Mouse (Mus musculus): ENCODE results near the gene Ltv1. TPM values are rescaled to one million over a fixed set of nuclear protein-coding genes. Genes with fewer than 3 reads are reported as not detected.

Ltv1 gene
- polyA plus RNA-seq, 1 experiment: 19.5 TPM

- Histone ChIP-seq H3K79me2 (ENCODE audit: control insufficient read depth, insufficient read depth) (no peaks in the 10 kb centered on the region), H3K27me3 (ENCODE audit: control insufficient read depth, insufficient read depth, insufficient read length) (peaks cover 5% of the 10 kb centered on the region), H3ac (ENCODE audit: control insufficient read depth, insufficient read length, low read depth) (no peak overlapping the region), H3K79me3 (ENCODE audit: low read depth) (no peaks in the 10 kb centered on the region), H3K4me3 (ENCODE audit: insufficient read depth, poor library complexity, severe bottlenecking) (no peak overlapping the region), H3K36me3 (ENCODE audit: control insufficient read depth, insufficient read depth) (no peaks in the 10 kb centered on the region)
- TF ChIP-seq MYOD1 (IDR thresholded peaks at IDR 0.05; ENCODE audit: control insufficient read depth, insufficient read length, low read depth) (no peak), CEBPB (IDR thresholded peaks at IDR 0.05; ENCODE audit: low read depth) (no peak), MAX (IDR thresholded peaks at IDR 0.05) (no peak), USF1 (IDR thresholded peaks at IDR 0.05; ENCODE audit: low read depth) (no peak), CTCF (IDR thresholded peaks at IDR 0.05; ENCODE audit: control insufficient read depth, insufficient read depth, insufficient read length) (no peak), MYOG (IDR thresholded peaks at IDR 0.05; ENCODE audit: control insufficient read depth, extremely low read depth, insufficient read length) (no peak), FOSL1 (IDR thresholded peaks at IDR 0.05; ENCODE audit: insufficient read depth, low read length, poor library complexity, severe bottlenecking) (no peak)
These were observed 41.0 kb upstream of the Ltv1 start for GRCm38 (mm10) chr10:13233941-13234340.

- TF ChIP-seq MYOG (IDR thresholded peaks at IDR 0.05; ENCODE audit: control insufficient read depth, extremely low read depth, insufficient read length) (no peak), CEBPB (IDR thresholded peaks at IDR 0.05; ENCODE audit: low read depth) (no peak), CTCF (IDR thresholded peaks at IDR 0.05; ENCODE audit: control insufficient read depth, insufficient read depth, insufficient read length) (no peak), USF1 (IDR thresholded peaks at IDR 0.05; ENCODE audit: low read depth) (no peak), FOSL1 (IDR thresholded peaks at IDR 0.05; ENCODE audit: insufficient read depth, low read length, poor library complexity, severe bottlenecking) (no peak), MYOD1 (IDR thresholded peaks at IDR 0.05; ENCODE audit: control insufficient read depth, insufficient read length, low read depth) (no peak), MAX (IDR thresholded peaks at IDR 0.05) (no peak)
- Histone ChIP-seq H3K36me3 (ENCODE audit: control insufficient read depth, insufficient read depth) (no peaks in the 10 kb centered on the region), H3K79me3 (ENCODE audit: low read depth) (no peaks in the 10 kb centered on the region), H3K79me2 (ENCODE audit: control insufficient read depth, insufficient read depth) (no peaks in the 10 kb centered on the region), H3K4me3 (ENCODE audit: insufficient read depth, poor library complexity, severe bottlenecking) (no peak overlapping the region), H3ac (ENCODE audit: control insufficient read depth, insufficient read length, low read depth) (no peak overlapping the region), H3K27me3 (ENCODE audit: control insufficient read depth, insufficient read depth, insufficient read length) (peaks cover 5% of the 10 kb centered on the region)
These were observed 40.2 kb upstream of the Ltv1 start for GRCm38 (mm10) chr10:13233143-13233622.

- H3ac ChIP-seq (ENCODE audit: control insufficient read depth, insufficient read length, low read depth): no peak overlapping the region
- no peak overlapping the region for H3K4me3 ChIP-seq (ENCODE audit: insufficient read depth, poor library complexity, severe bottlenecking)
- H3K27me3 ChIP-seq (ENCODE audit: control insufficient read depth, insufficient read depth, insufficient read length): no peaks in the 10 kb centered on the region
- H3K79me3 ChIP-seq (ENCODE audit: low read depth): no peaks in the 10 kb centered on the region
- H3K36me3 ChIP-seq (ENCODE audit: control insufficient read depth, insufficient read depth): no peaks in the 10 kb centered on the region
- TF ChIP-seq CEBPB (IDR thresholded peaks at IDR 0.05; ENCODE audit: low read depth) (no peak), USF1 (IDR thresholded peaks at IDR 0.05; ENCODE audit: low read depth) (no peak), CTCF (IDR thresholded peaks at IDR 0.05; ENCODE audit: control insufficient read depth, insufficient read depth, insufficient read length) (no peak)
- H3K79me2 ChIP-seq (ENCODE audit: control insufficient read depth, insufficient read depth): no peaks in the 10 kb centered on the region
These were observed 39.6 kb upstream of the Ltv1 start for GRCm38 (mm10) chr10:13232443-13233142.

- Histone ChIP-seq H3K27me3 (ENCODE audit: control insufficient read depth, insufficient read depth, insufficient read length) (no peaks in the 10 kb centered on the region), H3ac (ENCODE audit: control insufficient read depth, insufficient read length, low read depth) (no peak overlapping the region), H3K79me2 (ENCODE audit: control insufficient read depth, insufficient read depth) (no peaks in the 10 kb centered on the region), H3K4me3 (ENCODE audit: insufficient read depth, poor library complexity, severe bottlenecking) (no peak overlapping the region), H3K36me3 (ENCODE audit: control insufficient read depth, insufficient read depth) (no peaks in the 10 kb centered on the region), H3K79me3 (ENCODE audit: low read depth) (no peaks in the 10 kb centered on the region)
- no peak for TF ChIP-seq USF1 (IDR thresholded peaks at IDR 0.05; ENCODE audit: low read depth)
- TF ChIP-seq FOSL1 (IDR thresholded peaks at IDR 0.05; ENCODE audit: insufficient read depth, low read length, poor library complexity, severe bottlenecking): no peak
- TF ChIP-seq CTCF (IDR thresholded peaks at IDR 0.05; ENCODE audit: control insufficient read depth, insufficient read depth, insufficient read length): no peak
- no peak for TF ChIP-seq MAX (IDR thresholded peaks at IDR 0.05)
- no peak for TF ChIP-seq MYOG (IDR thresholded peaks at IDR 0.05; ENCODE audit: control insufficient read depth, extremely low read depth, insufficient read length)
- TF ChIP-seq CEBPB (IDR thresholded peaks at IDR 0.05; ENCODE audit: low read depth): no peak
- TF ChIP-seq MYOD1 (IDR thresholded peaks at IDR 0.05; ENCODE audit: control insufficient read depth, insufficient read length, low read depth): no peak
These were observed 37.7 kb upstream of the Ltv1 start for GRCm38 (mm10) chr10:13230716-13231115.

GRCm38 (mm10) chr10:13225377-13226063 is 32.6 kb upstream of the Ltv1 start:
- TF ChIP-seq USF1 (IDR thresholded peaks at IDR 0.05; ENCODE audit: low read depth) (no peak), MYOG (IDR thresholded peaks at IDR 0.05; ENCODE audit: control insufficient read depth, extremely low read depth, insufficient read length) (no peak), MAX (IDR thresholded peaks at IDR 0.05) (no peak), FOSL1 (IDR thresholded peaks at IDR 0.05; ENCODE audit: insufficient read depth, low read length, poor library complexity, severe bottlenecking) (no peak), CEBPB (IDR thresholded peaks at IDR 0.05; ENCODE audit: low read depth) (no peak), MYOD1 (IDR thresholded peaks at IDR 0.05; ENCODE audit: control insufficient read depth, insufficient read length, low read depth) (no peak)
- Histone ChIP-seq H3K27me3 (ENCODE audit: control insufficient read depth, insufficient read depth, insufficient read length) (no peaks in the 10 kb centered on the region), H3ac (ENCODE audit: control insufficient read depth, insufficient read length, low read depth) (no peak overlapping the region), H3K36me3 (ENCODE audit: control insufficient read depth, insufficient read depth) (no peaks in the 10 kb centered on the region), H3K4me3 (ENCODE audit: insufficient read depth, poor library complexity, severe bottlenecking) (no peak overlapping the region), H3K79me2 (ENCODE audit: control insufficient read depth, insufficient read depth) (no peaks in the 10 kb centered on the region), H3K79me3 (ENCODE audit: low read depth) (no peaks in the 10 kb centered on the region)

All from C2C12 (cell line).